Mouse (Mus musculus): ENCODE data around the gene Vegfc.

- TF ChIP-seq CTCF (conservative IDR thresholded peaks at IDR 0.05; ENCODE audit: insufficient read depth, insufficient read length, low read depth, low read length) (no peak), POLR2A (IDR thresholded peaks at IDR 0.05; ENCODE audit: low read depth, low read length) (no peak)
These were observed 107.9 kb downstream of the Vegfc start for GRCm38 (mm10) chr8:54185336-54185735.
